Mouse (Mus musculus) bone marrow macrophage, adult 2 months (primary cell): ENCODE data around the gene Vps36. TPM values are rescaled to one million over a fixed set of nuclear protein-coding genes. Genes with fewer than 3 reads are reported as not detected.

Experiments
- H3K27ac ChIP-seq: 2 replicates; pipeline ENCODE4 v1.5.1; 2012; ENCODE audit warnings: low read depth, low read length; ENCODE audit not compliant: insufficient read depth
- H3K4me1 ChIP-seq: 2 replicates; pipeline ENCODE4 v1.6.1; 2012; ENCODE audit warnings: low read length; ENCODE audit not compliant: control insufficient read depth, insufficient read depth
- H3K4me3 ChIP-seq: 2 replicates; pipeline ENCODE4 v1.5.1; 2012; ENCODE audit warnings: mild to moderate bottlenecking, low read length, moderate library complexity; ENCODE audit not compliant: insufficient read depth
- CTCF ChIP-seq: IDR thresholded peaks from 2 replicates; pipeline ENCODE4 v1.5.1; 2012; ENCODE audit warnings: low read depth, mild to moderate bottlenecking, low read length, moderate library complexity
- POLR2A ChIP-seq: IDR thresholded peaks from 2 replicates; pipeline ENCODE4 v1.6.1; 2012; ENCODE audit warnings: mild to moderate bottlenecking, low read depth, low read length, borderline replicate concordance
- polyA plus RNA-seq: library from polyadenylated mRNA; stranded (reverse); fragments of >200 nt; gene quantifications from 2 replicates; pipeline ENCODE4 v1.2.4, GENCODE M21; 2012; ENCODE audit not compliant: missing spikeins, insufficient read depth, insufficient read length

Vps36 gene
- polyA plus RNA-seq: 27.4 and 34.3 TPM in 2 replicates

- Histone ChIP-seq H3K4me3 (peak within 1 kb of the TSS; percentile 92), H3K27ac (peak within 1 kb of the TSS; percentile 90), H3K4me1 (peaks cover 7% of the 10 kb centered on the region; the same call in 1 of the 2 replicates)
- TF ChIP-seq POLR2A (no peak; the same call in 1 of the 2 replicates), CTCF (peak; percentile 97)
Observed at GRCm38 (mm10) chr8:22192660-22193431, at the start of gene Vps36. Vps36 (plus strand) TSS chr8:22192809.

GRCm38 (mm10) chr8:22143764-22144491 lies 48.7 kb upstream of the Vps36 start:
- no peak overlapping the region for H3K4me3 ChIP-seq
- no peak overlapping the region for H3K27ac ChIP-seq
- no peaks in the 10 kb centered on the region for H3K4me1 ChIP-seq
- TF ChIP-seq POLR2A: no peak
- TF ChIP-seq CTCF: no peak

- H3K4me1 ChIP-seq: no peaks in the 10 kb centered on the region
- no peak overlapping the region for H3K27ac ChIP-seq
- TF ChIP-seq POLR2A (no peak), CTCF (no peak)
- H3K4me3 ChIP-seq: no peak overlapping the region
Observed at GRCm38 (mm10) chr8:22145831-22146230, 46.8 kb upstream of the Vps36 start.

GRCm38 (mm10) chr8:22147706-22148366 lies 44.8 kb upstream of the Vps36 start:
- H3K4me3 ChIP-seq: no peak overlapping the region
- H3K4me1 ChIP-seq: no peaks in the 10 kb centered on the region
- H3K27ac ChIP-seq: no peak overlapping the region
- TF ChIP-seq CTCF (no peak), POLR2A (no peak)

GRCm38 (mm10) chr8:22148367-22148740 lies 44.3 kb upstream of the Vps36 start:
- Histone ChIP-seq H3K4me1 (no peaks in the 10 kb centered on the region), H3K27ac (no peak overlapping the region), H3K4me3 (no peak overlapping the region)
- TF ChIP-seq CTCF (no peak), POLR2A (no peak)

- no peak for TF ChIP-seq CTCF
- TF ChIP-seq POLR2A: no peak
- Histone ChIP-seq H3K4me1 (no peaks in the 10 kb centered on the region), H3K27ac (no peak overlapping the region), H3K4me3 (no peak overlapping the region)
Observed at GRCm38 (mm10) chr8:22149643-22150344, 42.8 kb upstream of the Vps36 start.

- Histone ChIP-seq H3K4me3 (no peak overlapping the region), H3K27ac (no peak overlapping the region), H3K4me1 (no peaks in the 10 kb centered on the region)
- TF ChIP-seq CTCF (no peak), POLR2A (no peak)
Observed at GRCm38 (mm10) chr8:22150345-22150663, 42.3 kb upstream of the Vps36 start.

GRCm38 (mm10) chr8:22162206-22162605 lies 30.4 kb upstream of the Vps36 start:
- Histone ChIP-seq H3K4me3 (no peak overlapping the region), H3K4me1 (peaks cover 8% of the 10 kb centered on the region), H3K27ac (no peak overlapping the region)
- TF ChIP-seq CTCF: no peak

GRCm38 (mm10) chr8:22164431-22164830 lies 28.2 kb upstream of the Vps36 start:
- Histone ChIP-seq H3K27ac (no peak overlapping the region), H3K4me3 (no peak overlapping the region), H3K4me1 (peaks cover 8% of the 10 kb centered on the region)
- TF ChIP-seq CTCF: no peak
